Mouse (Mus musculus) embryonic facial prominence, embryonic 12.5 days (tissue): ENCODE data around the gene Parp2. TPM values are rescaled to one million over a fixed set of nuclear protein-coding genes. Genes with fewer than 3 reads are reported as not detected.

Experiments
- polyA plus RNA-seq: library from polyadenylated mRNA; unstranded; fragments of >200 nt; fragmentation: Nextera tagmentation; extraction: Ambion mirVana; gene quantifications from 2 replicates; pipeline ENCODE4 v1.2.1, GENCODE M21; 2016

Gene Parp2
- polyA plus RNA-seq, 1 experiment from 2014 or later, result 67.6 TPM

Other genes starting within 250 kb of the Parp2 start
- gene Olfr744, start 193.0 kb upstream of the Parp2 start, polyA plus RNA-seq, result not detected in 2 replicates
- 0.08 and 0.19 TPM in 2 replicates for gene Olfr745, start 168.5 kb upstream of the Parp2 start, polyA plus RNA-seq
- not detected in 2 replicates for gene Olfr746, start 160.8 kb upstream of the Parp2 start, polyA plus RNA-seq
- gene Olfr747, start 114.6 kb upstream of the Parp2 start, polyA plus RNA-seq, result not detected in 2 replicates
- not detected in 2 replicates for gene Olfr748, start 100.5 kb upstream of the Parp2 start, polyA plus RNA-seq
- gene Olfr749, start 62.7 kb upstream of the Parp2 start, polyA plus RNA-seq, result not detected in 2 replicates
- gene Ttc5, start 22.3 kb upstream of the Parp2 start, polyA plus RNA-seq, result 95.2 and 96.7 TPM in 2 replicates
- gene Ccnb1ip1, start 109 bp upstream of the Parp2 start, polyA plus RNA-seq, result not detected in 2 replicates
- gene Tep1, start 62.7 kb downstream of the Parp2 start, polyA plus RNA-seq, result 3.5 and 5.7 TPM in 2 replicates
- 0.22 and 0.46 TPM in 2 replicates for gene Klhl33, start 89.7 kb downstream of the Parp2 start, polyA plus RNA-seq
- gene Osgep, start 117.1 kb downstream of the Parp2 start, polyA plus RNA-seq, result 162 and 166 TPM in 2 replicates
- 320 and 335 TPM in 2 replicates for gene Apex1, start 117.1 kb downstream of the Parp2 start, polyA plus RNA-seq
- 54.5 and 57.6 TPM in 2 replicates for gene Pip4p1, start 123.0 kb downstream of the Parp2 start, polyA plus RNA-seq
- 48.8 and 49.9 TPM in 2 replicates for gene Pnp, start 123.2 kb downstream of the Parp2 start, polyA plus RNA-seq
- gene Gm49342, start 136.7 kb downstream of the Parp2 start, polyA plus RNA-seq, result not detected in 2 replicates
- gene Pnp2, start 148.2 kb downstream of the Parp2 start, polyA plus RNA-seq, result 0.29 TPM in 1 of 2 replicates, not detected in the other
- gene Rnase10, start 199.9 kb downstream of the Parp2 start, polyA plus RNA-seq, result not detected in 2 replicates
- not detected in 2 replicates for gene Rnase9, start 234.0 kb downstream of the Parp2 start, polyA plus RNA-seq
- gene Rnase11, start 242.3 kb downstream of the Parp2 start, polyA plus RNA-seq, result not detected in 2 replicates
- gene Rnase12, start 249.8 kb downstream of the Parp2 start, polyA plus RNA-seq, result not detected in 2 replicates